Mouse (Mus musculus): ENCODE data around the gene Pla2g6. TPM values are rescaled to one million over a fixed set of nuclear protein-coding genes. Genes with fewer than 3 reads are reported as not detected.

Pla2g6 gene
- total RNA-seq, 2 experiments from 2014 or later = 4.6 to 4.9 TPM

DNA sequence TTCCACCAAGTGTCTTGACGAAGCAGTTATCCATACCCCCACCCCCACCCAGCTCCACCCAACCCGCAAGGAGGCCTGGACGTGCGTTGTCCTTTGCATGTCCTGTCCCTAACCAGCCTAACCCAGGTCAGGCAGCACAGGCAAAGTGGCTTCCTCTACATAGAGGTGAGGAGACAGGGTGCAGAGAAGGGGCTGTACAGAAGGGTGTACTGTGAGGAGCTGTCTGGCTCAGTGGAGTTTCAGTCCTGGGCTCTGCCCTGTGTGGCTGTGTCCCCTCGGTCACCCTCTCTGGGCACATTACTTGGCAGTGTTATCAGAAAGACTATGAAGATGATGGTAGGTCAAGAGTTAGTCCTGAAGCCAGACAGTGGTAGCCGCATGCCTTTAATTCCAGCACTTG, 24.3 kb upstream of the Pla2g6 start:
- ATAC-seq (replicated peaks; ENCODE audit: low FRiP score, poor library complexity, severe bottlenecking) = no peak

- no peak for ATAC-seq (replicated peaks; ENCODE audit: low FRiP score, poor library complexity, severe bottlenecking)
Measured at GRCm38 (mm10) chr15:79351331-79351767, 23.2 kb upstream of the Pla2g6 start.

DNA sequence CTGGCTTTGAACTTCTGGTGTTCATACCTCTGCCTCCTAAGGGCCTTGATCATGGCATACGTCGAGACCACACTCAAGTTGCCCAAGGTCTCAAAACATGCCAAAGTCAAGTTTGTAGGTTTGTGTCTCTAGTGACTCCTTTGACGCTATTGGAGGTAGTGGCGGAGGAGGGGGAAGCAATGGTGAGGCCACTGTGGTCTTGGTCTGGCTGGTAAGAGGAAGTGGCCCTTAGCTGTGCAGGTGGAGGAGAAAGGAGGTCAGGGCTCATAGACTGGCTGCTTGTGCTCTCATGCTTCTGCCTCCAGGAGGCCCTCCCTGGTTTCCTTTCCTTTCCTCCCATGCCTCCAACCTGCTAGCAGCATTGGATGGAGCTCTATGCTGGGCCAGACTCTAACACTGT, 22.7 kb upstream of the Pla2g6 start:
- no peak for ATAC-seq (replicated peaks; ENCODE audit: low FRiP score, poor library complexity, severe bottlenecking)

DNA sequence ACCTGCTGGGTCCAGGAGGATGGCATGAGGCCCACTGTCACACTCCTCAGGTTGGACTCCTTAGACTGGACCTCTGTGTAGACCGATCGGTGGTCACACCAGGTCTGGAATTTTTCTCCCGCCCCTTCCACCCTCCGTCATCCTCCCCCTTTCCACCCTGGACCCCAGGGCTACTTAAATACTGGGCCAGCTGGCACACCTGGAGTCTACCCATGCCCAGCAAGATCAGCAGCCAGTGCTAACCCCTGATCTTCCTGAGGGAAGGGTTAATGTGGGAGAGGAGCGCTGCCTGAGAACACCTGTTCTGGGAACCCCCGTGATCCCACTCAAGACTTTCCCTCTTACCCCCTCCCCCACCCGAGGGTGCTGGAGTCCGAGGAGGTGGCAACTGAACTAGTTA, 20.5 kb upstream of the Pla2g6 start:
- no peak for ATAC-seq (replicated peaks; ENCODE audit: low FRiP score, poor library complexity, severe bottlenecking)

GRCm38 (mm10) chr15:79347845-79348506, 19.8 kb upstream of the Pla2g6 start:
- no peak for ATAC-seq (replicated peaks; ENCODE audit: low FRiP score, poor library complexity, severe bottlenecking)

DNA sequence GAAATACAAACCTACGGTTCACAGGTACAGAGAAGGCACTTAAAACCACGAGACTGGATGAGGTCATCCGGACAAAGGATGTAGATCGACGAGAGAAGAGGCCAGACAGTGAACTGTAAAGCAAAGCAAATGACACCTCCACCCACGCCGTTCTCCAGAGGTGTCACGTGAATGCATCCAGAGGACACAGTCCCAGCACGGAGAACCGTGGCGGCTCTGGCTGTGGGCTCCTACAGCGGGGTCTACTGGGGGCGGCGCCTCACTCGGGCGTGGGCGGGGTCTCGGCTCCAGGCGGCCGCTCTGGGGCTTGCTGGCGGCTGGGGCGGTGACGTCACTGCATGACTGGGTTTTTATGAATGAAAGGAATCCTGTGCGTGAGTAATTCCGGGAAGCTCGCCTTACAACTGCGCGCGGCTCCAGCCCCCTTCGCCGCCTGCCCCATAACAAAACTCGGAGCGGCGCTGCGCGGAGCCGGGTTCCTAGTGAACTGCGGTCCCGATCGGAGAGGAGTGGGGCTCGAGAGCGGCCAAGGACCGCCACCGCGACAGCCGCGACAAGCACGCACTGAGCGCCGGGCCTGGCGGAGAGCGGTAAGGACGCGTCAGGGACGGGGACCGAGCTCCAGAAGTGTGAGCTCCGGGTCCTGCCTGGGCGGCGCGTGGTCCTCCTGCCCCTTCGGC, 19.1 kb upstream of the Pla2g6 start:
- ATAC-seq (replicated peaks; ENCODE audit: low FRiP score, poor library complexity, severe bottlenecking) = peak; percentile 48

GRCm38 (mm10) chr15:79346051-79346793, 18.0 kb upstream of the Pla2g6 start, which contains the start of gene Maff:
Gene Maff (plus strand): TSS chr15:79346621.
- ATAC-seq (replicated peaks; ENCODE audit: low FRiP score, poor library complexity, severe bottlenecking) = no peak

- ATAC-seq (replicated peaks; ENCODE audit: low FRiP score, poor library complexity, severe bottlenecking) = no peak
Measured at GRCm38 (mm10) chr15:79344627-79345026, 16.4 kb upstream of the Pla2g6 start.

GRCm38 (mm10) chr15:79342641-79343337, 14.6 kb upstream of the Pla2g6 start:
- no peak for ATAC-seq (replicated peaks; ENCODE audit: low FRiP score, poor library complexity, severe bottlenecking)

DNA sequence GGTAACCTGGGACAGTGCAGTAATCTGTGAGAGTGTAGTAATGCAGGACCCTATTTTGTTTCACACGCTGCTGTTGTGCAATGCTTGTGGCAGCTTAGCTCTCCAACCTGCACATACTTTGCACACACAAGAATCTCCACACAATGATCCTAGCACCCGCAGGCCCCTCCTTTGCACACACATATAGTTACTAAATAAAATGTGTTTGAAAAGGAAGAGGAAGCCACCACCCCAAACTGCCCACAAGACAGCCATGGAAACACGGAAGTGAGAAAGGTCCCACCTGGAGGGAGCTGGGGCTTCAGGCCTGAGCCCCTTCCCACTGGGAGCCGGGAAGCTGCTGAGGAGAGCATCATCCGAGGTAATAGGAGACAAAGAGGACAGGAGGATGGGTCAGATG, 10.8 kb upstream of the Pla2g6 start:
- no peak for ATAC-seq (replicated peaks; ENCODE audit: low FRiP score, poor library complexity, severe bottlenecking)

DNA sequence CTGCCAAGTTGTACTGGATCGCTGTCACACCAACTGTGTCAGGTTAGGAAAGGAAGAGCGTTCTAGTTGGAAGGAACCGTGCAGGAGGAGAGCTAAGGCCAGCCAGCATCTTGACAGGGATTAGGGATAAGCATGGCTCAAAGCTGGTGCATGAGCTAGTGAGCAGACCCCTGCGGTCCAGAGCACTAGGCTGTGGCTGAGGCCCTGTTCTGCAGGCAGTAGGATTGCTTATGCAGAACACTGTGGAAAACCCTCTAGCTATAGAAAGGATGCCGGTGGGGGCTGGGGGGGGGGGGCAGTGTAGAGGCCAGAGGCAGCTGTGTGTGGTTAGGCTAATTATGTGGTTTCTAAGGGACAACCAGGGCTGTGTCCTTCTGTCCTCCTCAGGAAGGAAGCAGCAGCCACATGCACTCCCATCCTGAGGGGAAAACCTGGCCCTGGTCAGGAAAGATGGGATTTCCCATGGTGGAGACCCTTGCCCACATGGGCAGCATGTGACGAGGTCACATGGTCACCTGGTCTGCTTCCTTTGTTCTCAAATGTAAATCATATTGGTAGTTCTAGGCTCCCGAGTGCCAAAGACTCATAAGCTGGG, 7.0 kb upstream of the Pla2g6 start:
- no peak for ATAC-seq (replicated peaks; ENCODE audit: low FRiP score, poor library complexity, severe bottlenecking)

- ATAC-seq (replicated peaks; ENCODE audit: low FRiP score, poor library complexity, severe bottlenecking) = peak; percentile 92
Measured at GRCm38 (mm10) chr15:79333409-79333808, 5.2 kb upstream of the Pla2g6 start.

DNA sequence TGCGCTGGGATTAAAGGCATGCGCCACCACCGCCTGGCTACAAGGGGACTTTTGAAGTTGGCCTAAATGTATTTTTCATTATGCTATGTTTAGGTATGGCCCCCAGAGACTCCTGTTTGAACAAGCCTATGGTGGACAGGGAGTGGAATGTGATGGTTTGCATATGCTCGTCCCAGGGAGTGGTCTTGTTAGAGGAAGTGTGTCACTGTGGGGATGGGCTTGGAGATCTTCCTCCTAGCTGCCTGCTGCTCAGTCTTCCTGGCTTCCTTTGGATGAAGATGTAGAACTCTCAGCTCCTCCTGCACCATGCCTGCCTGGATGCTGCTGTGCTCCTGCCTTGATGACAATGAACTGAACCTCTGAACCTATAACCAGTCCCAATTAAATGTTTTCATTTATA, 2.3 kb upstream of the Pla2g6 start:
- no peak for ATAC-seq (replicated peaks; ENCODE audit: low FRiP score, poor library complexity, severe bottlenecking)

GRCm38 (mm10) chr15:79329979-79330363, 1.8 kb upstream of the Pla2g6 start:
- ATAC-seq (replicated peaks; ENCODE audit: low FRiP score, poor library complexity, severe bottlenecking) = no peak

GRCm38 (mm10) chr15:79329346-79329978, 1.3 kb upstream of the Pla2g6 start:
- ATAC-seq (replicated peaks; ENCODE audit: low FRiP score, poor library complexity, severe bottlenecking) = no peak

- no peak for ATAC-seq (replicated peaks; ENCODE audit: low FRiP score, poor library complexity, severe bottlenecking)
Measured at GRCm38 (mm10) chr15:79328939-79329275, 717 bp upstream of the Pla2g6 start.

- ATAC-seq (replicated peaks; ENCODE audit: low FRiP score, poor library complexity, severe bottlenecking) = peak; percentile 54
Measured at GRCm38 (mm10) chr15:79326971-79327961, 924 bp downstream of the Pla2g6 start.

GRCm38 (mm10) chr15:79326264-79326663, 1.9 kb downstream of the Pla2g6 start:
- no peak for ATAC-seq (replicated peaks; ENCODE audit: low FRiP score, poor library complexity, severe bottlenecking)

All from erythroblast, adult 5-6 weeks (primary cell).